Mouse (Mus musculus) olfactory bulb, adult 2 months (tissue): ENCODE data around the gene Itga6. TPM values are rescaled to one million over a fixed set of nuclear protein-coding genes. Genes with fewer than 3 reads are reported as not detected.

ENCODE experiments used
- H3K27ac ChIP-seq: fragments of 200-500 bp; 2 replicates; pipeline ENCODE4 v1.5.1; 2012; ENCODE audit warnings: low read depth, low read length; ENCODE audit not compliant: insufficient read depth
- H3K4me1 ChIP-seq: fragments of 200-500 bp; 2 replicates; pipeline ENCODE4 v1.6.1; 2012; ENCODE audit warnings: low read length; ENCODE audit not compliant: control insufficient read depth, insufficient read depth
- H3K4me3 ChIP-seq: fragments of 200-500 bp; 2 replicates; pipeline ENCODE4 v1.5.1; 2012; ENCODE audit warnings: mild to moderate bottlenecking, low read depth, low read length, moderate library complexity; ENCODE audit not compliant: insufficient read depth
- CTCF ChIP-seq: fragments of 200-500 bp; IDR thresholded peaks from 2 replicates; pipeline ENCODE4 v1.5.1; 2012; ENCODE audit warnings: low read depth, mild to moderate bottlenecking, low read length, moderate library complexity; ENCODE audit not compliant: insufficient read depth
- POLR2A ChIP-seq: fragments of 200-500 bp; IDR thresholded peaks from 2 replicates; pipeline ENCODE4 v1.6.1; 2012; ENCODE audit warnings: mild to moderate bottlenecking, low read depth, low read length, moderate library complexity; ENCODE audit not compliant: insufficient read depth
- WGBS: fragments of 180-500 bp; shearing (Covaris S2); methylation state at CpG from one replicate; pipeline ENCODE4 v1.1.7; 2018; 5-methylcytosine and 5-hydroxymethylcytosine counted together
- polyA plus RNA-seq: library from polyadenylated mRNA; stranded (reverse); fragments of >200 nt; gene quantifications from 2 replicates; pipeline ENCODE4 v1.2.4, GENCODE M21; 2012; ENCODE audit warnings: low replicate concordance; ENCODE audit not compliant: missing spikeins, insufficient read depth, insufficient read length

Itga6 gene
- polyA plus RNA-seq, 1 experiment: not detected

GRCm38 (mm10) chr2:71755748-71756147 is 10.3 kb downstream of the Itga6 start:
- H3K4me3 ChIP-seq: no peak overlapping the region
- peaks cover 6% of the 10 kb centered on the region for H3K4me1 ChIP-seq
- 72% methylated on average over 4 of the region's 4 CpGs for WGBS
- H3K27ac ChIP-seq: no peak overlapping the region
- no peak for TF ChIP-seq CTCF
- no peak for TF ChIP-seq POLR2A

GRCm38 (mm10) chr2:71757098-71757497 is 11.7 kb downstream of the Itga6 start:
- no peak overlapping the region for H3K27ac ChIP-seq
- H3K4me1 ChIP-seq: peaks cover 6% of the 10 kb centered on the region
- no peak overlapping the region for H3K4me3 ChIP-seq
- TF ChIP-seq POLR2A (no peak), CTCF (no peak)
- 82% methylated on average over 5 of the region's 5 CpGs for WGBS

- Histone ChIP-seq H3K4me1 (peaks cover 6% of the 10 kb centered on the region), H3K27ac (no peak overlapping the region), H3K4me3 (no peak overlapping the region)
- TF ChIP-seq POLR2A (no peak), CTCF (no peak)
- 58% methylated on average over 19 of the region's 19 CpGs for WGBS
Observed at GRCm38 (mm10) chr2:71758591-71759531, 13.4 kb downstream of the Itga6 start.

GRCm38 (mm10) chr2:71760091-71760490 is 14.7 kb downstream of the Itga6 start:
- TF ChIP-seq CTCF: no peak
- no peak for TF ChIP-seq POLR2A
- 84% methylated on average over 4 of the region's 4 CpGs for WGBS
- Histone ChIP-seq H3K27ac (no peak overlapping the region), H3K4me3 (no peak overlapping the region), H3K4me1 (peaks cover 9% of the 10 kb centered on the region)

- Histone ChIP-seq H3K27ac (no peak overlapping the region), H3K4me3 (no peak overlapping the region), H3K4me1 (peaks cover 9% of the 10 kb centered on the region)
- WGBS: 96% methylated on average over 9 of the region's 9 CpGs
- TF ChIP-seq CTCF: no peak
- TF ChIP-seq POLR2A: no peak
Observed at GRCm38 (mm10) chr2:71761081-71761480, 15.7 kb downstream of the Itga6 start.

GRCm38 (mm10) chr2:71764525-71764924 is 19.1 kb downstream of the Itga6 start:
- H3K4me3 ChIP-seq: no peak overlapping the region
- WGBS: 75% methylated on average over 5 of the region's 5 CpGs
- H3K27ac ChIP-seq: no peak overlapping the region
- TF ChIP-seq POLR2A (no peak), CTCF (no peak)
- H3K4me1 ChIP-seq: peaks cover 3% of the 10 kb centered on the region; the same call in 1 of the 2 replicates

DNA sequence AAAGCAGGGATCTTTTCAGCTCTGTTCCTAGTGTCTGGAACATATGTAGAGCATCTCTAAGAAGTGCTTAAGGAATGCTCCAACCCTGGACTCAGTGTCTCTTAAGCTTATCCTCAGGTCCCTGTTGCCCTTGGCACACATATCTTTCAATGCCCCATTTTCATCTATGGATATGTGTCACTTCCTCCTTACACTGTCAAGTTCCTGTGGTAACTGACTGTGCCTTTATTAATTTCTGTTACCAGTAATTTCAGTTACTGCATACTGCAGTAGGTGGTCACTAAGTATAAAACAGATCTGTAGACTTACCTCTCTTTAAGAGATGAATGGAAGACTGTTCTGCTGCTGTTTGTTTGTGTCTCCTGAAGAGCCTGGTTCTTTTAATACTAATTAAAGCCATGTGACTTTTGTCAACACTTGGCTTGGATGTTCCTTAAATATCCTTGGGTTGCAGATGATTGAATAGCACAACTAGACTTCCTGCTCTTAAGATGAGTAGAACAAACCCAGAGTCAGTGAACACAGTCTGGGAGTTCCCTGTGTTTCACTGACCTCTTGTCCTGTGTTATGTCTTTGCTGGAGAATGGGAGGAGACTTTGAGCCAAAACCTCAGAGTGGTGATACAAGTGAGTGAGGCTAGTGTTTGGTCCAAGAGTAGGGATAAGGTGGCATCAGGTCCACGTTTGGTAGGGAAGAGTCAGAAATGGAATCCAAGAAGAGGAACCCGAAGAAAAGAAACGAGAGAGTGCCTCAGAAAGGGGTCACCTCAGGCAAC is 19.7 kb downstream of the Itga6 start:
- no peak for TF ChIP-seq CTCF
- no peak for TF ChIP-seq POLR2A

GRCm38 (mm10) chr2:71766007-71766406 is 20.6 kb downstream of the Itga6 start:
- Histone ChIP-seq H3K27ac (no peak overlapping the region), H3K4me3 (no peak overlapping the region), H3K4me1 (peaks cover 3% of the 10 kb centered on the region; the same call in 1 of the 2 replicates)
- 91% methylated on average over 5 of the region's 5 CpGs for WGBS
- no peak for TF ChIP-seq POLR2A
- no peak for TF ChIP-seq CTCF

More for the DNA sequence above, 19.7 kb downstream of the Itga6 start:
- 96% methylated on average over 3 of the region's 3 CpGs for WGBS
- Histone ChIP-seq H3K27ac (no peak overlapping the region), H3K4me3 (no peak overlapping the region), H3K4me1 (peaks cover 3% of the 10 kb centered on the region; the same call in 1 of the 2 replicates)
